Mouse (Mus musculus) liver, embryonic 11.5 days (tissue): Measurements from ENCODE around the gene Ppfibp2. TPM values are rescaled to one million over a fixed set of nuclear protein-coding genes. Genes with fewer than 3 reads are reported as not detected.
A peak's percentile ranks its signal among the peaks of the same experiment; 100 is the strongest.

Experiments
- ATAC-seq: fragments of 200-750 bp; cut with Nextera tagmentation; replicated peaks from 2 replicates; pipeline ENCODE4 v1.8.0; 2017; ENCODE audit warnings: moderate number of reproducible peaks, mild to moderate bottlenecking, moderate TSS enrichment, moderate library complexity; ENCODE audit not compliant: low FRiP score
- DNase-seq: peaks from one replicate; pipeline ENCODE4 v3.0.0-alpha.2; 2017; ENCODE audit warnings: low spot score
- H3K27ac ChIP-seq: fragments of 300-500 bp; sonication (generic); 2 replicates; pipeline ENCODE4 v1.5.1; 2014; ENCODE audit warnings: mild to moderate bottlenecking, low read depth, low read length, control low read depth
- H3K27me3 ChIP-seq: fragments of 300-500 bp; sonication (generic); replicated peaks from 2 replicates; pipeline ENCODE4 v1.6.1; 2014; ENCODE audit warnings: low read length, mixed read lengths; ENCODE audit not compliant: control insufficient read depth, insufficient read depth
- H3K36me3 ChIP-seq: fragments of 300-500 bp; sonication (generic); 2 replicates; pipeline ENCODE4 v1.6.1; 2014; ENCODE audit warnings: mild to moderate bottlenecking, low read length, moderate library complexity, mixed read lengths; ENCODE audit not compliant: control insufficient read depth, insufficient read depth
- H3K4me1 ChIP-seq: fragments of 300-500 bp; sonication (generic); replicated peaks from 2 replicates; pipeline ENCODE4 v1.6.1; 2014; ENCODE audit warnings: low read length, mixed read lengths; ENCODE audit not compliant: control insufficient read depth, insufficient read depth
- H3K4me2 ChIP-seq: fragments of 300-500 bp; sonication (generic); 2 replicates; pipeline ENCODE4 v1.6.1; 2014; ENCODE audit warnings: mild to moderate bottlenecking, control low read depth, moderate library complexity
- H3K4me3 ChIP-seq: fragments of 300-500 bp; sonication (generic); 2 replicates; pipeline ENCODE4 v1.5.1; 2014; ENCODE audit warnings: low read depth, low read length, control low read depth
- H3K9ac ChIP-seq: fragments of 300-500 bp; sonication (generic); 2 replicates; pipeline ENCODE4 v1.6.1; 2014; ENCODE audit warnings: low read depth, low read length, control low read depth
- H3K9me3 ChIP-seq: fragments of 300-500 bp; sonication (generic); 2 replicates; pipeline ENCODE4 v1.6.1; 2016; ENCODE audit warnings: low read length, inconsistent platforms, mixed read lengths; ENCODE audit not compliant: control insufficient read depth
- WGBS: fragments of 180-500 bp; shearing (Covaris S2); extraction: QIAGEN DNeasy Blood & Tissue Kit; methylation state at CpG from one replicate; pipeline ENCODE4 v1.1.7; 2014; 5-methylcytosine and 5-hydroxymethylcytosine counted together
- polyA plus RNA-seq: library from polyadenylated mRNA; unstranded; fragments of >200 nt; fragmentation: Nextera tagmentation; extraction: Ambion mirVana; gene quantifications from 2 replicates; pipeline ENCODE4 v1.2.1, GENCODE M21; 2014

Gene Ppfibp2
- polyA plus RNA-seq, 1 experiment from 2014 or later, result 9.1 TPM

DNA sequence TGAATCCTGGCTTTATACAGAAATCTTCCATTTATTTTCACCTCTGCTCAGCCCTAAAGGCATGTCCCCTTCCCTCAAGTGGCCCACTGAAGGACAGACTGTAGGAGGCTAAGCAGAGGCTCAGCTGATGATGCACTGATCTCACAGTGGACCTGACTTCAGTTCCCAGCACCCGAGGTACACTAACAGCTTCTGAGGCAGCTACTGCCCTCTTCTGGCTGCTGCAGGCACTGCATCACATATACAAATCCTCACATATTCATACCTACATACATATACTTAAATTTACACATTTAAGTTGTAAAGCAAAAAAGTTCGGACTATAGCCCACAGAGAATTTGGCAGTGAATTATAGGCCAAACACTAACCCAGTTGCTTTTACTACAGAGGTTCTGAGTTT, 50.0 kb downstream of the Ppfibp2 start:
- no peak overlapping the region for H3K27ac ChIP-seq
- no peaks in the 10 kb centered on the region for H3K4me1 ChIP-seq
- no peaks in the 10 kb centered on the region for H3K9me3 ChIP-seq
- no peak overlapping the region for H3K9ac ChIP-seq
- H3K36me3 ChIP-seq, result no peaks in the 10 kb centered on the region
- no peak for DNase-seq
- no peak overlapping the region for H3K4me2 ChIP-seq
- no peak for ATAC-seq
- WGBS, result 91% methylated on average over 2 of the region's 2 CpGs
- H3K27me3 ChIP-seq, result no peaks in the 10 kb centered on the region
- no peak overlapping the region for H3K4me3 ChIP-seq

GRCm38 (mm10) chr7:107648937-107649688, 54.1 kb downstream of the Ppfibp2 start:
- Histone ChIP-seq H3K9ac (no peak overlapping the region), H3K4me3 (no peak overlapping the region), H3K27me3 (no peaks in the 10 kb centered on the region), H3K9me3 (no peaks in the 10 kb centered on the region), H3K36me3 (no peaks in the 10 kb centered on the region), H3K4me1 (no peaks in the 10 kb centered on the region), H3K27ac (no peak overlapping the region), H3K4me2 (no peak overlapping the region)
- no peak for ATAC-seq
- WGBS, result 88% methylated on average over 12 of the region's 12 CpGs
- DNase-seq, result no peak

DNA sequence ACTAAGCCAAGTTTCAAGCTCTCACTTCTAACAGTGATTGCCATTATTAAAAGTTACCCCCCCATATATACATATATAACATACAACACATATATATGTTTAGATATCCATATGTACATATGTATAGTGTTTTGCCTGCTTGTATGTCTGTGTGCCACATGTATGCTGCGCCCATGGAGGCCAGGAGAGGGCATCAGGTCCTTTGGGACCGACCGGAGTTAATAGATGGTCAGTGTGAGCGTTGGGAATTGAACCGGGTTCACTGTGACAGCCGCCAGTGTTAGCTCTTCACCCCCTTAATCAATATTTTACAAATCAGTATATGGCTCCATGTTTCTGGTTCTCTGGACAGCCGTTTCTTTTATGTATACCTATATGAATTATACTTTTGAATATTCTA, 55.0 kb downstream of the Ppfibp2 start:
- Histone ChIP-seq H3K4me2 (no peak overlapping the region), H3K4me3 (no peak overlapping the region), H3K27me3 (no peaks in the 10 kb centered on the region), H3K36me3 (no peaks in the 10 kb centered on the region), H3K9ac (no peak overlapping the region), H3K9me3 (no peaks in the 10 kb centered on the region), H3K4me1 (no peaks in the 10 kb centered on the region), H3K27ac (no peak overlapping the region)
- 84% methylated on average over 7 of the region's 7 CpGs for WGBS
- DNase-seq, result no peak
- no peak for ATAC-seq

DNA sequence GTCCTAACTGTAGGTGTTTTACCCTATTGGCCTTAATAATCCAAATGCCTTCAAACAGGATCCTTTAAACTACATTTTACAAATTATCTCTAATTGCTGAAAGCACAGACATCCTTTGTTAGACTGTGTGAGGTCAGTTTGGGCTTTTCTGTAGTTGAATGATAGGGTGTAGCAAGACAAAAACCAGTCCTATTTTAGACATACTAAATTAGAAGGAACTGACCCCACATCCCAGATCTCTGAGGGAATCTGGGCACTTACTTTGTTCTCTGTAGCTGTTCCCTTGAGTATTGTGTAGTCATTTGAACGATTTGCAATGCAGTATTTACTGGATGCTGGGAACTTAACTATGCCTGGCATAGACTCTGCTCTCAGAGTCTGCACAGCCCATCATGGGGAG, 56.8 kb downstream of the Ppfibp2 start:
- Histone ChIP-seq H3K4me1 (no peaks in the 10 kb centered on the region), H3K36me3 (no peaks in the 10 kb centered on the region), H3K4me3 (no peak overlapping the region), H3K9me3 (no peaks in the 10 kb centered on the region), H3K27ac (no peak overlapping the region), H3K27me3 (no peaks in the 10 kb centered on the region), H3K9ac (no peak overlapping the region), H3K4me2 (no peak overlapping the region)
- WGBS, result 50% methylated on average over 1 of the region's 1 CpGs
- ATAC-seq, result no peak
- no peak for DNase-seq

GRCm38 (mm10) chr7:107656451-107656850, 61.4 kb downstream of the Ppfibp2 start:
- 41% methylated on average over 6 of the region's 6 CpGs for WGBS
- no peak for ATAC-seq
- Histone ChIP-seq H3K36me3 (no peaks in the 10 kb centered on the region), H3K4me1 (no peaks in the 10 kb centered on the region), H3K4me3 (no peak overlapping the region), H3K9ac (no peak overlapping the region), H3K4me2 (no peak overlapping the region), H3K9me3 (no peaks in the 10 kb centered on the region), H3K27ac (no peak overlapping the region), H3K27me3 (no peaks in the 10 kb centered on the region)
- no peak for DNase-seq

DNA sequence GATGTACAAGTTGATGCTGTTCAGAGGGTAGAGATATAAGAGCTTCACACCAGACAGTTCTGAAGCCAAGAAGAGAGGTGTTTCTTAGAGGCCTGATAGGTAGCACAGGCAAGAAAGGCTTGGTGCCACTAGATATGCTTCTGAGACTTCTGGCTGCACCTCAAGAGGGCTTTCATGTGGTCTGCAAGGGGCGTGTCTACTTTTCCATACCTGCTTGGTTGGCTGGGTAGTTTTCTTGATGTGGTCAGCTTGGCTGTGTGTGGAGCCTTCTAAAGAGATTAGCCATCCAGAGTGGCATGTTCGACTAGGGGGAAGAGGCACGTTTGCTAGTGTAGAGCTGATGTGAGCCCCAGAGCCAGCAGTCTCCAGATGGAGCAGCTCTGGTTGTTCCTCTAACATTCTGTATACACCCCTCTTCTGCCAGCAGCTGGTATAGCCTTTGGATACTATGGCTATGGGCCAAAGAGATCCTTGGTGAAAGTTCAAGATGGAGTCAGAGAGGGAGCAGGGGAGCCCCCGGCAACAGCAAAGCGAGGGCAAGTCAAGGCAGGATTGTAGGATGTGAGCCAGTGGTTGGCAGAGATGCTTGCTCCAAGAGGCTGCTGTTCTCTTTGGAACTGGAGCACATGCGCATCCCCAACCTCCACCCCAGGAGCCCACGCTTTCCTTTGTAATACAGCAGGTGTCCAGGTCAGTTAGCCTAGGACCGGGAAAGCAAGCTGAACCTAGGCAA, 64.3 kb downstream of the Ppfibp2 start:
- ATAC-seq, result no peak
- Histone ChIP-seq H3K27me3 (no peaks in the 10 kb centered on the region), H3K9ac (no peak overlapping the region), H3K4me2 (no peak overlapping the region), H3K4me1 (peaks cover 2% of the 10 kb centered on the region; the same call in 1 of the 2 replicates), H3K27ac (no peak overlapping the region), H3K9me3 (no peaks in the 10 kb centered on the region), H3K36me3 (no peaks in the 10 kb centered on the region), H3K4me3 (no peak overlapping the region)
- DNase-seq, result no peak
- WGBS, result 77% methylated on average over 8 of the region's 8 CpGs

DNA sequence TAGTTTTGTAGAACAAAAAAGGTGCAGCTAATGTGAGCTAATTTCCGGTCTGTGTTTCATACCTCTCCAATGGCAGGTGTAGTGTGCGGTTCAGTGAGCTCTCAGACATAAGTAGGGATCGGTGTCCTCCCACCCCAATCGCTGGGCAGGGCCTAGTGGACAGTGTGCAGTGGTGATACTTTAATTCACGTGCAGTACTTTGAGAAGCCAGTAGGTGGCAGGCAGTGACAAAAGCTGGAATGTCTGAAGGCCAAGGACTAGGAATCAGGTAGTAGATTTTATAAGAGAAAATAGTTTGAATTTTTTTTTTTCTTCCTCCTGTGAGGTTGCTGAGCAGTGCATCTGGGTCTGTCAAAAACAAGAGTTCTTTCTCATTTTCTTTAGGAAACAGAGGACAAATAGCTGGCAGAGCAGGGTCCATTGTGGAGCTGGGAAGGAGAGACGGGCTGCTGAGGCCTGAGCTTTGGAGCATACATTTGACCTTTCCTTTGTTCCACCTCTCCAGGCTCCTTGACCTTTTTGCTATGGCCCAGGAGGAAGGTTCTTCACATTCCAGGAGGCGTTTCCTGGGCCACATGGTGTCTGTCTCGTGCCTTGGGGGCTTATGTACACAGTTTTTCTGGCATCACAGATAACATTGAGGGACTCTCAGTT, 66.3 kb downstream of the Ppfibp2 start:
- no peak overlapping the region for H3K4me3 ChIP-seq
- DNase-seq (peak; percentile 57), ATAC-seq (peak; percentile 60)
- H3K4me1 ChIP-seq, result peaks cover 20% of the 10 kb centered on the region
- peak overlapping the region; percentile 44 for H3K27ac ChIP-seq
- H3K9me3 ChIP-seq, result no peaks in the 10 kb centered on the region
- WGBS, result 27% methylated on average over 8 of the region's 8 CpGs
- H3K27me3 ChIP-seq, result no peaks in the 10 kb centered on the region
- no peak overlapping the region for H3K4me2 ChIP-seq
- no peaks in the 10 kb centered on the region for H3K36me3 ChIP-seq
- H3K9ac ChIP-seq, result no peak overlapping the region

GRCm38 (mm10) chr7:107661843-107662281, 66.9 kb downstream of the Ppfibp2 start:
- no peak for DNase-seq
- H3K36me3 ChIP-seq, result no peaks in the 10 kb centered on the region
- no peak overlapping the region for H3K4me3 ChIP-seq
- H3K9me3 ChIP-seq, result no peaks in the 10 kb centered on the region
- no peaks in the 10 kb centered on the region for H3K27me3 ChIP-seq
- peaks cover 25% of the 10 kb centered on the region for H3K4me1 ChIP-seq
- H3K4me2 ChIP-seq, result no peak overlapping the region
- H3K9ac ChIP-seq, result no peak overlapping the region
- WGBS, result 62% methylated on average over 5 of the region's 5 CpGs
- peak overlapping the region; percentile 44 for H3K27ac ChIP-seq
- no peak for ATAC-seq
